8 mouse cellular contexts compared by ENCODE assay signal in the genomic region with DNA sequence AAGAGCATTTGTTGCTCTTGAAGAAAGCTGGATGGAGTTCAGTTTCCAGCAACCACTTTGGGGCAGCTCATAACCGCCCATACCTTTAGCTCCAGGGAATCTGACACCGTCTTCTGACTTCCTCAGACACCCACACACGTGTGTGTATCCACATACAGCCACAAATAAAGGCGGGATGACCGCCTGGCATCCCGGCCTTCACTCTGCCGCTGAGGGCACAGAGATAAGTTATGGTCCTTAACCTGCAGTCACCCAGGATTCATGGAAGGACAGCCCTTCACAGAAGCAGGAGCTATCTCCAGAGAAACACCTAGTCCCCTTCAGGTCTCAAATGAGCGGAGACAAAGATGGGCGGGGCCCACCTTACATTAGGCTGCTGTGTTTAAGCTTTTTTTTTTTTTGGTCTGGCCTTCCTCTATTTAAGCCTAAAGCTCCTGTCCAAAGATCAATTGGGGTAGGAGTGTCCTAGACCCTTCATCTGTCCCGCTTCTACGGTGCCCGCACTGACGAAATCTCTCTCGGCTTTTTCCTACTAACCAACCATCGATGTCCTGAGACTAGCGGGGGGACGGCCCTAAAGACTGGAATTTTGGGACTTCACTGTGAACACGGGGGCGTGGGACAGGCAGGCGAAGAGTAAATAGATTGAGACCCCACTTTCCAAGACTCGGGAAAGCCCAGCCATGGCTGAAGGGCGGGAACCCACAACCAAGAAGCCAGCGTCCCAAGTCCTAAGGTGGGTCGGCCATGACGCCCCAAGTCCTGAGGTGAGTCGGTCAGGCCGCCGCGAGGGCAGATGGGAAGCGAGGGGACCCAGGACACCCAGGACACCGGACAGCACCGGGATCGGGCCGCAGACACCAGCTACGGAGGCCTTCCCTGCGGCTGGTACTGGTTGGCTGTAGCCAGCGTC. TPM values are rescaled to one million over a fixed set of nuclear protein-coding genes. Genes with fewer than 3 reads are reported as not detected.
DNase-seq lines count a peak whose midpoint lies in the region; ATAC-seq and TF ChIP-seq lines count a peak whose summit lies in the region.

No protein-coding gene starts in this region.

- H3K27me3 ChIP-seq in cerebellum, adult 2 months (ENCODE audit: control insufficient read depth, insufficient read depth, low read length) = no peaks in the 10 kb centered on the region
- no peaks in the 10 kb centered on the region for H3K27me3 ChIP-seq in embryonic facial prominence, embryonic 12.5 days
- H3K27me3 ChIP-seq in intestine, embryonic 15.5 days (replicated peaks) = no peaks in the 10 kb centered on the region
- H3K27me3 ChIP-seq in midbrain, embryonic 14.5 days (ENCODE audit: control insufficient read depth, insufficient read depth, low read length) = no peaks in the 10 kb centered on the region

- H3K36me3 ChIP-seq in embryonic facial prominence, embryonic 12.5 days = peaks cover 6% of the 10 kb centered on the region
- H3K36me3 ChIP-seq in intestine, embryonic 15.5 days = no peaks in the 10 kb centered on the region
- no peaks in the 10 kb centered on the region for H3K36me3 ChIP-seq in midbrain, embryonic 14.5 days (ENCODE audit: control insufficient read depth, insufficient read depth, low read length)

- peak overlapping the region; percentile 73 for H3K4me3 ChIP-seq in cerebellum, adult 2 months (replicated peaks; ENCODE audit: insufficient read depth, low read depth, low read length)
- peak overlapping the region; percentile 56 for H3K4me3 ChIP-seq in embryonic facial prominence, embryonic 12.5 days
- peak overlapping the region; percentile 89 for H3K4me3 ChIP-seq in intestine, embryonic 15.5 days (replicated peaks)
- H3K4me3 ChIP-seq in midbrain, embryonic 14.5 days (replicated peaks; ENCODE audit: low read depth, low read length) = peak overlapping the region; percentile 93

- WGBS in cerebellum, adult 2 months = 5% methylated on average over 37 of the region's 37 CpGs
- 7% methylated on average over 37 of the region's 37 CpGs for WGBS in embryonic facial prominence, embryonic 12.5 days
- 4% methylated on average over 37 of the region's 37 CpGs for WGBS in intestine, embryonic 15.5 days
- WGBS in midbrain, embryonic 14.5 days = 8% methylated on average over 37 of the region's 37 CpGs

- no peak overlapping the region for H3K27ac ChIP-seq in cerebellum, adult 2 months (ENCODE audit: insufficient read depth, low read length)
- H3K27ac ChIP-seq in embryonic facial prominence, embryonic 12.5 days = peak overlapping the region; percentile 52
- H3K27ac ChIP-seq in intestine, embryonic 15.5 days = peak overlapping the region; percentile 80
- H3K27ac ChIP-seq in midbrain, embryonic 14.5 days (replicated peaks; ENCODE audit: low read depth, low read length) = peak overlapping the region; percentile 78

- ATAC-seq in embryonic facial prominence, embryonic 12.5 days (ENCODE audit: insufficient number of reproducible peaks, insufficient read depth, low FRiP score, low TSS enrichment) = peak; percentile 79
- peak; percentile 87 for ATAC-seq in intestine, embryonic 15.5 days
- ATAC-seq in midbrain, embryonic 14.5 days (ENCODE audit: low FRiP score, low TSS enrichment) = peak; percentile 70

- H3K4me2 ChIP-seq in embryonic facial prominence, embryonic 12.5 days (replicated peaks) = peak overlapping the region; percentile 76
- peak overlapping the region; percentile 88 for H3K4me2 ChIP-seq in intestine, embryonic 15.5 days (replicated peaks)
- peak overlapping the region; percentile 84 for H3K4me2 ChIP-seq in midbrain, embryonic 14.5 days (ENCODE audit: low read length)

- TF ChIP-seq CTCF in cerebellum, adult 2 months (IDR thresholded peaks at IDR 0.05; ENCODE audit: borderline replicate concordance, insufficient read depth, low read depth, low read length) = no peak

- no peaks in the 10 kb centered on the region for H3K4me1 ChIP-seq in cerebellum, adult 2 months (ENCODE audit: control insufficient read depth, insufficient read depth, low read length)
- H3K4me1 ChIP-seq in embryonic facial prominence, embryonic 12.5 days = peaks cover 7% of the 10 kb centered on the region
- peaks cover 4% of the 10 kb centered on the region; the same call in 1 of the 2 replicates for H3K4me1 ChIP-seq in intestine, embryonic 15.5 days (replicated peaks)
- peaks cover 7% of the 10 kb centered on the region; the same call in 1 of the 2 replicates for H3K4me1 ChIP-seq in midbrain, embryonic 14.5 days (ENCODE audit: control insufficient read depth, insufficient read depth, low read length)

- peak overlapping the region; percentile 72 for H3K9ac ChIP-seq in embryonic facial prominence, embryonic 12.5 days
- H3K9ac ChIP-seq in intestine, embryonic 15.5 days = peak overlapping the region; percentile 89
- H3K9ac ChIP-seq in midbrain, embryonic 14.5 days (replicated peaks; ENCODE audit: low read length) = peak overlapping the region; percentile 94

- H3K9me3 ChIP-seq in embryonic facial prominence, embryonic 12.5 days = no peaks in the 10 kb centered on the region
- no peaks in the 10 kb centered on the region for H3K9me3 ChIP-seq in intestine, embryonic 15.5 days
- H3K9me3 ChIP-seq in midbrain, embryonic 14.5 days (ENCODE audit: control insufficient read depth, low read length) = no peaks in the 10 kb centered on the region

- TF ChIP-seq POLR2A in cerebellum, adult 2 months (IDR thresholded peaks at IDR 0.05; ENCODE audit: borderline replicate concordance, insufficient read depth, low read length) = no peak

- no peak for DNase-seq in cerebellum, adult 2 months
- DNase-seq in cerebellum, adult 11 months = no peak
- DNase-seq in 3T3-L1 (ENCODE audit: low read depth, low spot score) = peak; percentile 42
- peak; percentile 27 for DNase-seq in midbrain, embryonic 14.5 days
- no peak for DNase-seq in layer of hippocampus, adult 8-10 months (ENCODE audit: low spot score in 2 of 2)
- no peak for DNase-seq in cerebellum, adult 18-20 months

RNA-seq across cellular contexts. Expression of a gene that starts 0.6 kb away (rescaled TPM):
- polyA plus RNA-seq in cerebellum, adult 2 months (2012; rRNA removed) = 4.5 and 4.9 TPM in 2 replicates
- polyA plus RNA-seq in embryonic facial prominence, embryonic 12.5 days (2016; fragmentation: Nextera tagmentation; extraction: Ambion mirVana) = 8.7 and 10.1 TPM in 2 replicates
- polyA plus RNA-seq in intestine, embryonic 15.5 days (2015; fragmentation: Nextera tagmentation; extraction: Ambion mirVana) = 4.7 and 5.3 TPM in 2 replicates
- 16.8 and 18.3 TPM in 2 replicates for polyA plus RNA-seq in midbrain, embryonic 14.5 days (2014; fragmentation: Nextera tagmentation; extraction: Ambion mirVana)
- 1 to 10 TPM; 3.6 to 4.0 (median 3.7) TPM for total RNA-seq in layer of hippocampus, adult 8-10 months (2022)

RNA-seq across cellular contexts. Expression of a gene that starts 20.7 kb away (rescaled TPM):
- 445 and 459 TPM in 2 replicates for polyA plus RNA-seq in cerebellum, adult 2 months (2012; rRNA removed)
- 157 and 169 TPM in 2 replicates for polyA plus RNA-seq in embryonic facial prominence, embryonic 12.5 days (2016; fragmentation: Nextera tagmentation; extraction: Ambion mirVana)
- 78.1 and 82.9 TPM in 2 replicates for polyA plus RNA-seq in intestine, embryonic 15.5 days (2015; fragmentation: Nextera tagmentation; extraction: Ambion mirVana)
- 525 and 579 TPM in 2 replicates for polyA plus RNA-seq in midbrain, embryonic 14.5 days (2014; fragmentation: Nextera tagmentation; extraction: Ambion mirVana)
- 100 to 1,000 TPM; 337 to 371 (median 354) TPM for total RNA-seq in layer of hippocampus, adult 8-10 months (2022)

RNA-seq across cellular contexts. Expression of a gene that starts 21.8 kb away (rescaled TPM):
- polyA plus RNA-seq in cerebellum, adult 2 months (2012; rRNA removed) = 11.6 and 12.1 TPM in 2 replicates
- 18.8 and 19.3 TPM in 2 replicates for polyA plus RNA-seq in embryonic facial prominence, embryonic 12.5 days (2016; fragmentation: Nextera tagmentation; extraction: Ambion mirVana)
- polyA plus RNA-seq in intestine, embryonic 15.5 days (2015; fragmentation: Nextera tagmentation; extraction: Ambion mirVana) = 9.3 and 9.4 TPM in 2 replicates
- 15.4 and 16.6 TPM in 2 replicates for polyA plus RNA-seq in midbrain, embryonic 14.5 days (2014; fragmentation: Nextera tagmentation; extraction: Ambion mirVana)
- total RNA-seq in layer of hippocampus, adult 8-10 months (2022) = 10 to 100 TPM; 24.0 to 27.8 (median 26.7) TPM

RNA-seq across cellular contexts. Expression of a gene that starts 54.9 kb away (rescaled TPM):
- polyA plus RNA-seq in cerebellum, adult 2 months (2012; rRNA removed) = 12.4 and 13.1 TPM in 2 replicates
- polyA plus RNA-seq in embryonic facial prominence, embryonic 12.5 days (2016; fragmentation: Nextera tagmentation; extraction: Ambion mirVana) = 28.3 and 29.9 TPM in 2 replicates
- 16.3 and 16.4 TPM in 2 replicates for polyA plus RNA-seq in intestine, embryonic 15.5 days (2015; fragmentation: Nextera tagmentation; extraction: Ambion mirVana)
- polyA plus RNA-seq in midbrain, embryonic 14.5 days (2014; fragmentation: Nextera tagmentation; extraction: Ambion mirVana) = 15.5 and 16.1 TPM in 2 replicates
- total RNA-seq in layer of hippocampus, adult 8-10 months (2022) = 1 to 10 TPM; 6.4 to 10.0 (median 8.3) TPM

Comparison
In these comparisons a context has a peak if more than half of its experiments do, and no peak if none do; other contexts are left out.
1. DNase-seq: peak in 3T3-L1 (single experiment) and midbrain, embryonic 14.5 days (single experiment); none in cerebellum, adult 2 months (0 of 2), cerebellum, adult 11 months (single experiment), layer of hippocampus, adult 8-10 months (0 of 2) and cerebellum, adult 18-20 months (0 of 2).
2. Peak in every context shown above with its lines, with median percentiles within 50 percentile points of each other: H3K4me3 ChIP-seq, ATAC-seq, H3K4me2 ChIP-seq and H3K9ac ChIP-seq.